Mouse (Mus musculus): Measurements from ENCODE around the gene Tmem237. TPM values are rescaled to one million over a fixed set of nuclear protein-coding genes. Genes with fewer than 3 reads are reported as not detected.

Tmem237 gene
- 23.8 TPM for polyA plus RNA-seq (2014; fragmentation: Illumina TruSeq; extraction: RNeasy Lipid Tissue Mini Kit (QIAGEN cat#74804); ENCODE audit: low read depth, low replicate concordance)

GRCm38 (mm10) chr1:59119720-59120457 is at the start of gene Tmem237:
Tmem237 (minus strand) TSS chr1:59120408.

GRCm38 (mm10) chr1:59163030-59163461 is 42.8 kb upstream of the Tmem237 start, which contains the start of gene Mpp4:
Mpp4 (minus strand) TSS chr1:59163389.

GRCm38 (mm10) chr1:59094705-59095104 is 25.5 kb downstream of the Tmem237 start, which contains the start of gene C2cd6:
C2cd6 (minus strand) TSS chr1:59094900.

Other genes starting within 250 kb of the Tmem237 start
- gene Trak2, start 147.0 kb downstream of the Tmem237 start, polyA plus RNA-seq (2014; fragmentation: Illumina TruSeq; extraction: RNeasy Lipid Tissue Mini Kit (QIAGEN cat#74804); ENCODE audit: low read depth, low replicate concordance): 56.0 TPM
- gene Stradb, start 146.9 kb downstream of the Tmem237 start, polyA plus RNA-seq (2014; fragmentation: Illumina TruSeq; extraction: RNeasy Lipid Tissue Mini Kit (QIAGEN cat#74804); ENCODE audit: low read depth, low replicate concordance): 49.3 TPM
- not detected for gene C2cd6, start 25.5 kb downstream of the Tmem237 start, polyA plus RNA-seq (2014; fragmentation: Illumina TruSeq; extraction: RNeasy Lipid Tissue Mini Kit (QIAGEN cat#74804); ENCODE audit: low read depth, low replicate concordance)
- gene Mpp4, start 43.0 kb upstream of the Tmem237 start, polyA plus RNA-seq (2014; fragmentation: Illumina TruSeq; extraction: RNeasy Lipid Tissue Mini Kit (QIAGEN cat#74804); ENCODE audit: low read depth, low replicate concordance): 0.23 TPM
- gene Als2, start 116.8 kb upstream of the Tmem237 start, polyA plus RNA-seq (2014; fragmentation: Illumina TruSeq; extraction: RNeasy Lipid Tissue Mini Kit (QIAGEN cat#74804); ENCODE audit: low read depth, low replicate concordance): 6.2 TPM
- not detected for gene Cdk15, start 136.5 kb upstream of the Tmem237 start, polyA plus RNA-seq (2014; fragmentation: Illumina TruSeq; extraction: RNeasy Lipid Tissue Mini Kit (QIAGEN cat#74804); ENCODE audit: low read depth, low replicate concordance)

Data from adrenal gland, adult 10 weeks (tissue).